Mouse (Mus musculus) ovary, postnatal 14 days (tissue): ENCODE results near the gene Olfr644.

Experiments used
- DNase-seq: peaks from one replicate; pipeline ENCODE4 v3.0.0; 2022; ENCODE audit warnings: low spot score

Gene Olfr644

DNA sequence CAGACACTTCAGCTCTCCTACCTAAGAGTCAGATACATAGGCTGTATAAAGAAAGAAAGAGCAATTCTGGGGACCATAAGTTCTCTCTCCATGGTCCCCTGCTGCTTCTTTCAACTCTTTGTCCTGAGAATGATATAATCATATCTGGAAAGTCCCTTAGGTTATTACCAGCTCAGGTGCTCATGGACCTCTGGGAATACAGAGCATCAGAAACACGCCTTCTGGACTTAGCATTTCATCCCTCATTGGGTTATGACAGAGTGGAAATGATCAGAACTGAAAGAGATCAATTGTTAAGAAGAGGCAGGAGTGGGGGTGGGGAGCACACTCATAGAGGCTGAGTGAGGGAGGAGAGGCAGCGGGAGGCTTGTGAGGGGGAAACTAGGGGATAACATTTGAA, at the start of gene Olfr644:
TSS of gene Olfr644 (minus strand) at position 101 of the 400 bp plus-strand sequence.
- DNase-seq = no peak

- DNase-seq = no peak
Observed at GRCm38 (mm10) chr7:104104757-104104972, 33.0 kb upstream of the Olfr644 start, which contains the start of gene Olfr646. Gene Olfr646 (plus strand): TSS chr7:104104873.

DNA sequence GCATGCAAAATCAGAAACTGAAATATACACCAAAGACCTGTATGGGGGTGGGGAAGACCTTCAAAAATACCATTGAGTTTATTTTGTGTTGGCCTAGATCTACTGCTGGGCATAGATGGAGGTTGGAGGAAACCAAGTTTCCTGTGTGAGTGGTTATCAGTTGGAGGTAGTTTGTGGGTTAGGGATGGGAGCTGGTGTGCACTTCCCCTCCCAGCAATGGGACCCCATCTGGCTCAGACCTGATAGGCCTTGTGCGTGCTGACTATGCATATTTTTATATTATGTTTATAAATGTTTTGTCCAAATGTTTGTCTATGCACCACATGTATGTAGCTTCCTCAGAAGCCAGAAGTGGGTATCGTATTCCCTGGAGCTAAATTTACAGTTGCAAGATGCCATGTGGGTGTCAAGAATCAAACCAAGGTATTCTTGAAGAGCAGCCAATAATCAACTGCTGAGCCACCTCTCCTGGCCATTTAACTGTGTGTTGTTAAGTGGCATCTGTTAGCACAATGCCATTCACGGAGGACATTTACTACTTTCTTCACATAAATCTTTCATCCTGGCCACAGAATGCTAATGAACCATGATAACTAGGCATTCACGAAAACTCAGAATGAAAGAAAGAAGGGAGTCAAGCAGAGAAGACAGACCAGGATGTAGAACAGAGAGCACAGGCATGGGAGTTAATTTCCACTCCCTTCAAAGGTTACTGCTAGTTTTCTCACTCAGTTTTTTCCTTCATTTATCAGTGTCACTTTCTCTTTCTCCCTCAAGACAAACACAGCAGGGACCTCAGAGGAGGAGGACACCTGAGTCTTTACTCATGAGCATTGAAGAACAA, 32.5 kb upstream of the Olfr644 start:
- DNase-seq = no peak

DNA sequence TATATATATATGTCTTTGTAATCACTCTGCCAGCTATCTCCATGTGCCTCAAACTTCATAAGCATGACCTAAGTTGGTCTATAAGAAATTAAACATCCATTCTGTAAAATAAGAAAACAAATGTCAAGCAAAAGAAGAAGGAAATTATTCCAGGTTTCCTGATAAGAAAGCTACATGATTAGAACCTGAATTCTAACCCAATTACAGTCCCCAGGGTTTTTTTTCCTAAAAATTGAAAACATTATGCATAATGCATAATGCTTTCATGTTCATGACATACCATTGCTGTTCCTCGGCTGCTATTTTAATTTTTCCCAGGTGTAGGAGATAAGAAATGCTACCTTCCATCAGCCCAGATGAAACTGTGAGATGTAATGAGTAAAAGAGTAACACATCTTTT, 13.7 kb upstream of the Olfr644 start, which contains the start of gene Olfr645:
TSS of gene Olfr645 (minus strand) at position 101 of the 400 bp plus-strand sequence.
- no peak for DNase-seq

DNA sequence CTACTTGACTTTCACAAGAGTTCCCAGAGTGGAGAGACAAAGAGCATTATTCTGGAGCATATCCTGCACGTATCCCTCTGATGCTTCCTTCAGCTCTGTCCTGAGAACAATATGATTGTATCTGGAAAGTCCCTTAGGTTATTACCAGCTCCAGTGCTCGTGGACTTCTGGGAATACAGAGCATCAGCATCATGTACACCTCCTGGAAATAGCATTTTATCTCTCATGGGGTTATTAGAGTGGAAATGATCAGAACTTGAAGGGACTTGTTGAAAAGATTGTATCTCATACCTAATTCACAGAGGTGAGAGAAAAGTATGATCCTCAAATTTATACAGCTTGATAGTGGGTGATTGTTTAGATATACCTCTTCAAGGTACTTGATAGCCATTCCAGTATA, 10.3 kb downstream of the Olfr644 start, which contains the start of gene 4930516K23Rik:
TSS of gene 4930516K23Rik (minus strand) at position 101 of the 400 bp plus-strand sequence.
- DNase-seq = no peak

DNA sequence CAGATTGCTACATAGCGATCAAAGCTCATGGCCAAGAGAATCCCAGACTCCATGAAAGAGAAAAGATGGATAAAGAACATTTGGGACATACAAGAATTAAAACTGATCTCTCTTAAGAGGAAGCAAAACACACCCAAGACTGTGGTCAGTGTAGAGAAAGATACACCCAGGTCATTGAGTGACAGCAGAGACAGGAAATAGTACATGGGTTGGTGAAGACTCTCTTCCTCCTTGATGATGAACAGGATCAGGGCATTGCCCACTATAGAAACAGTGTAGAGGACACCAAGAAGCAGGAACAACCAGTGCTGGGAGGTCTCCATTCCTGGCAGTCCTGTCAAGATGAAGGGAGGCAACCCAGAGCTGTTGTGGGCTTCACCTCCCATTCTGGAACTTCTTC, 12.5 kb downstream of the Olfr644 start:
- DNase-seq = no peak

- DNase-seq = no peak
Observed at GRCm38 (mm10) chr7:104052566-104052965, 19.1 kb downstream of the Olfr644 start, which contains the start of gene Olfr642. Gene Olfr642 (minus strand): TSS chr7:104052666.

DNA sequence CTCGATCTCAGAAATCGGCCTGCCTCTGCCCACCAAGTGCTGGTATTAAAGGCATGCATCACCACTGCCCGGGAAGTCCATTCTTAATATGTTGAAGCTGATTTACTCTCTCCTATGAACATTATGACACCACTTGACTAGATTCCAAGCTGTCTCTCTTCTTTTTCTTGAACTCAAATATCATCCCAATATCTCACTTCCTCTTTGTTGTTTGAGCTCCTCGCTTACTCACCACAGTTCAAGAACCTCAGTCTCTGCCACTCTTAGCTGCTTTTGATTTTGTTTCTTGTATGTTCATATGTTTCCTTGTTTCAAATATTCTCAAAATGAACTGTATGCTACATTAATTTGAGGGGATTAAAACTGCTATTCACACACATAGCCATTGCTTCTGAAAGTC, 20.9 kb downstream of the Olfr644 start:
- DNase-seq = no peak

DNA sequence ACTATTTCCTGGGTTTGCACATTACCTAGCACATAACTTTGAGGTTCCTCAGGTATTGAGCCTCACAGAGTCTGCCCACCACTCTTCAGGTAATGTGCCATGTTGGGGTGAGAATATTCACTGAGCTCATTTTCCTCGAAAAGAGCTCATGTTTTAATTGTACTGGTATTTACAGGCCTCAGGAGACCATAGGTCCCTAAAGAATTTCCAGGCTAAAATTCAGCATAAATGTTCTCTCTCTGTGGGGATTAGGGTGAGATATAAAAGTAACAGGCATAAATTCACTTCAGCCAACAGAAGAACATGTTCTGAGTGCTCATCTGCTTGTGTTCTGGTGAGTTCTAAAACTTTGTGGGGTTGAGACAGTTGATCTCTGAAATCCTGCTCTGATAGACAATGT, 36.5 kb downstream of the Olfr644 start, which contains the start of gene Olfr641:
TSS of gene Olfr641 (plus strand) at position 301 of the 400 bp plus-strand sequence.
- DNase-seq = no peak

GRCm38 (mm10) chr7:104026978-104027377, 44.7 kb downstream of the Olfr644 start:
- DNase-seq = no peak

DNA sequence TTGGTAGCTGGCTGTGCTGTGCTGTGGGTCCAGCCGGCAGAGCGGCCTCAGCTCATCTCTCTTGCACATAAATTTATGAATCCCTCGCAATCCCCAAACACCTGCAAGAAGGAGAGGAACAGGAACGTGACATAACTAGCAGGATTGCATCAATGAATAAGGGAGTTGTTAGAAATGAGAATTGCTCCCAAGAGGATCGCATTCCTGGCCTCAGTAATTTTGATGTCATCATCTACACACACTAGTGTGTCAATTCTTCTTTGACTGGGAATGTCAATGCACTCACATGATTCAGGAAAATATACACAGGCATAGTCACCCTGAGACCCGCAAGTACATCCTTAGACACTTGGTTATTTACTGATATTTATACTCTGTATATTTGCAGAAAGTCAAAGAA, 46.2 kb downstream of the Olfr644 start, which contains the start of gene Olfr640:
TSS of gene Olfr640 (minus strand) at position 101 of the 400 bp plus-strand sequence.
- no peak for DNase-seq

DNA sequence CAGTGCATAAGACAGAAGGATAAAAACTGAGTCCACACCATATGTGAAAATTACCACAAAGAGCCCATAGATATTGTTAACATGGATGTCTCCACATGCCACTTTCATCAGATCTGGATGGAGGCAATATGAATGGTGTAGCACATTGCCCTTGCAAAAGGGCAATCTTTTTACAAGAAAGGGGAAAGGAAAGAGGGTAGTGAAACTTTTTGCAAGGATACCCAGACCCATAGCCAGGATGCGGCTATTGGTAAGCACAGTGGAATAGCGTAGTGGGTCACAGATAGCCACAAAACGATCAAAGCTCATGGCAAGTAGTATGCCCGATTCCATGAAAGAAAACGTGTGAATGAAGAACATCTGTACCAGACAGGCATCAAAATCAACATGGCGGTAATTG, 50.0 kb downstream of the Olfr644 start:
- no peak for DNase-seq

GRCm38 (mm10) chr7:104018953-104019352, 52.7 kb downstream of the Olfr644 start:
- no peak for DNase-seq

DNA sequence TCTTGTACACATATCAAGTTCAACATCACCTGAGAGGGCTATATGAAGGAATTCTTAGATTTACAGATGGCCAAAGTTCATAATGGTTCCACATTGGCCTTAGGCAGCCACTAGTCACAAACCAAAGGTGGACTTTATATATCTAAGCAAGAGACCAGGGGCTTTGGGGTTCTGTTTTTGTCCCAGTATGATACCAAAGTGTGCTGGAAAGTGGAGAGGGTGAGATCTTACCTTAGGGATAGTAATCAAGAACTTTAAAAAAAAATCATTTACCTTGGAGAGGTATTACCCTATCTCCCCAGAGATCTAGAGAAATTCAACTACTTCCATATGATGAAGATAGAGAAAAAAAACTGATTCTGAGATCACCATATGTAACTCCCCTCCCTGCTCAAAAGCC, 54.5 kb downstream of the Olfr644 start, which contains the start of gene Olfr639:
TSS of gene Olfr639 (minus strand) at position 101 of the 400 bp plus-strand sequence.
- DNase-seq = no peak
